Mouse (Mus musculus) left cerebral cortex, adult 18-20 months (tissue): Measurements from ENCODE around the gene Trit1. TPM values are rescaled to one million over a fixed set of nuclear protein-coding genes. Genes with fewer than 3 reads are reported as not detected.

Experiments used
- DNase-seq, 2 experiments: peaks; one replicate each; pipeline ENCODE4 v3.0.0; 2021 to 2022; ENCODE audit warnings: low spot score in 2 of 2, mixed read lengths in 1 of 2
- total RNA-seq, 2 experiments: library from RNA; stranded (reverse); gene quantifications; 2 replicates each; pipeline ENCODE4 v1.2.3; 2021

Trit1 gene
- total RNA-seq, 2 experiments from 2014 or later, result 18.0 to 18.2 TPM

- DNase-seq, result no peak
Observed at GRCm38 (mm10) chr4:123093869-123094268, 77.5 kb downstream of the Trit1 start.

Other genes starting within 250 kb of the Trit1 start
- gene Ppt1, start 180.4 kb upstream of the Trit1 start, total RNA-seq, result 100 to 1,000 TPM; 105 to 111 TPM
- 100 to 1,000 TPM; 273 to 281 TPM for gene Cap1, start 130.5 kb upstream of the Trit1 start, total RNA-seq
- 10 to 100 TPM; 19.2 to 21.4 TPM for gene Mfsd2a, start 55.4 kb upstream of the Trit1 start, total RNA-seq
- gene Mycl, start 20.9 kb upstream of the Trit1 start, total RNA-seq, result 1 to 10 TPM; 7.3 to 9.9 TPM
- gene Bmp8b, start 88.6 kb downstream of the Trit1 start, total RNA-seq, result under 1 TPM in 1 of 2 experiments, not detected in 1; 0.23 TPM
- gene Oxct2b, start 99.7 kb downstream of the Trit1 start, total RNA-seq, result not detected
- gene Ppie, start 123.4 kb downstream of the Trit1 start, total RNA-seq, result 10 to 100 TPM; 22.0 to 23.4 TPM
- 100 to 1,000 TPM; 525 to 560 TPM for gene Hpcal4, start 166.6 kb downstream of the Trit1 start, total RNA-seq
- gene Nt5c1a, start 184.9 kb downstream of the Trit1 start, total RNA-seq, result 10 to 100 TPM; 10.5 to 13.4 TPM
- gene Heyl, start 217.0 kb downstream of the Trit1 start, total RNA-seq, result 1 to 10 TPM; 3.5 to 3.9 TPM
- gene Pabpc4, start 245.8 kb downstream of the Trit1 start, total RNA-seq, result 10 to 100 TPM; 40.3 to 42.2 TPM